Mouse (Mus musculus) hindbrain, embryonic 10.5 days (tissue): Measurements from ENCODE around the gene Otogl. TPM values are rescaled to one million over a fixed set of nuclear protein-coding genes. Genes with fewer than 3 reads are reported as not detected.
A peak's percentile ranks its signal among the peaks of the same experiment; 100 is the strongest.

Source experiments
- DNase-seq: peaks from one replicate; pipeline ENCODE4 v3.0.0-alpha.2; 2017; ENCODE audit warnings: low spot score
- H3K27ac ChIP-seq: fragments of 300-500 bp; sonication (generic); 2 replicates; pipeline ENCODE4 v1.5.1; 2016; ENCODE audit warnings: mild to moderate bottlenecking, moderate library complexity
- H3K27me3 ChIP-seq: fragments of 300-500 bp; sonication (generic); 2 replicates; pipeline ENCODE4 v1.6.1; 2016; ENCODE audit warnings: mild to moderate bottlenecking; ENCODE audit not compliant: poor library complexity, insufficient read depth, severe bottlenecking
- H3K36me3 ChIP-seq: fragments of 300-500 bp; sonication (generic); 2 replicates; pipeline ENCODE4 v1.6.1; 2016; ENCODE audit warnings: mild to moderate bottlenecking, moderate library complexity
- H3K4me1 ChIP-seq: fragments of 300-500 bp; sonication (generic); replicated peaks from 2 replicates; pipeline ENCODE4 v1.6.1; 2016; ENCODE audit warnings: mild to moderate bottlenecking
- H3K4me3 ChIP-seq: fragments of 300-500 bp; sonication (generic); 2 replicates; pipeline ENCODE4 v1.5.1; 2016; ENCODE audit warnings: mild to moderate bottlenecking, moderate library complexity
- H3K9me3 ChIP-seq: fragments of 300-500 bp; sonication (generic); 2 replicates; pipeline ENCODE4 v1.6.1; 2016; ENCODE audit warnings: mild to moderate bottlenecking, moderate library complexity
- WGBS: fragments of 180-500 bp; shearing (Covaris S2); methylation state at CpG from one replicate; pipeline ENCODE4 v1.1.7; 2016; 5-methylcytosine and 5-hydroxymethylcytosine counted together
- polyA plus RNA-seq: library from polyadenylated mRNA; unstranded; fragments of >200 nt; fragmentation: Nextera tagmentation; extraction: Ambion mirVana; gene quantifications from 2 replicates; pipeline ENCODE4 v1.2.1, GENCODE M21; 2016

Gene Otogl
- polyA plus RNA-seq = 0.04 and 0.12 TPM in 2 replicates

- Histone ChIP-seq H3K4me3 (no peak within 1 kb of the TSS), H3K9me3 (peaks cover 6% of the 10 kb centered on the region), H3K4me1 (no peaks in the 10 kb centered on the region), H3K36me3 (no peaks in the 10 kb centered on the region), H3K27me3 (no peaks in the 10 kb centered on the region), H3K27ac (no peak within 1 kb of the TSS)
- no peak for DNase-seq
- 59% methylated on average over 7 of the region's 7 CpGs for WGBS
These were observed at the start of gene Otogl for GRCm38 (mm10) chr10:107912084-107912573. Gene Otogl, minus strand, starts transcription at chr10:107912134.

- WGBS = 89% methylated on average over 5 of the region's 5 CpGs
- Histone ChIP-seq H3K27me3 (no peaks in the 10 kb centered on the region), H3K4me1 (no peaks in the 10 kb centered on the region), H3K9me3 (no peaks in the 10 kb centered on the region), H3K36me3 (no peaks in the 10 kb centered on the region), H3K4me3 (no peak overlapping the region), H3K27ac (no peak overlapping the region)
- DNase-seq = no peak
These were observed 44.7 kb upstream of the Otogl start for GRCm38 (mm10) chr10:107956588-107956987.

- WGBS = 76% methylated on average over 6 of the region's 6 CpGs
- no peaks in the 10 kb centered on the region for H3K9me3 ChIP-seq
- no peak overlapping the region for H3K27ac ChIP-seq
- DNase-seq = no peak
- no peaks in the 10 kb centered on the region for H3K36me3 ChIP-seq
- no peak overlapping the region for H3K4me3 ChIP-seq
- no peaks in the 10 kb centered on the region for H3K27me3 ChIP-seq
- no peaks in the 10 kb centered on the region for H3K4me1 ChIP-seq
These were observed 42.5 kb upstream of the Otogl start for GRCm38 (mm10) chr10:107954444-107954843.

GRCm38 (mm10) chr10:107951596-107951995 is 39.7 kb upstream of the Otogl start:
- no peaks in the 10 kb centered on the region for H3K27me3 ChIP-seq
- no peak overlapping the region for H3K4me3 ChIP-seq
- no peak overlapping the region for H3K27ac ChIP-seq
- no peaks in the 10 kb centered on the region for H3K4me1 ChIP-seq
- H3K9me3 ChIP-seq = no peaks in the 10 kb centered on the region
- WGBS = 86% methylated on average over 6 of the region's 6 CpGs
- no peak for DNase-seq
- H3K36me3 ChIP-seq = no peaks in the 10 kb centered on the region

- H3K27me3 ChIP-seq = no peaks in the 10 kb centered on the region
- no peak overlapping the region for H3K4me3 ChIP-seq
- 91% methylated on average over 5 of the region's 5 CpGs for WGBS
- H3K36me3 ChIP-seq = no peaks in the 10 kb centered on the region
- no peak for DNase-seq
- H3K4me1 ChIP-seq = no peaks in the 10 kb centered on the region
- no peaks in the 10 kb centered on the region for H3K9me3 ChIP-seq
- no peak overlapping the region for H3K27ac ChIP-seq
These were observed 38.0 kb upstream of the Otogl start for GRCm38 (mm10) chr10:107949945-107950344.

GRCm38 (mm10) chr10:107948647-107949046 is 36.7 kb upstream of the Otogl start:
- Histone ChIP-seq H3K4me1 (no peaks in the 10 kb centered on the region), H3K4me3 (no peak overlapping the region), H3K36me3 (no peaks in the 10 kb centered on the region), H3K27ac (no peak overlapping the region), H3K27me3 (no peaks in the 10 kb centered on the region), H3K9me3 (no peaks in the 10 kb centered on the region)
- 88% methylated on average over 8 of the region's 8 CpGs for WGBS
- no peak for DNase-seq

- 84% methylated on average over 1 of the region's 1 CpGs for WGBS
- no peak overlapping the region for H3K27ac ChIP-seq
- no peaks in the 10 kb centered on the region for H3K4me1 ChIP-seq
- H3K4me3 ChIP-seq = no peak overlapping the region
- no peaks in the 10 kb centered on the region for H3K27me3 ChIP-seq
- H3K36me3 ChIP-seq = no peaks in the 10 kb centered on the region
- H3K9me3 ChIP-seq = no peaks in the 10 kb centered on the region
- no peak for DNase-seq
These were observed 36.1 kb upstream of the Otogl start for GRCm38 (mm10) chr10:107948038-107948437.

- Histone ChIP-seq H3K27ac (no peak overlapping the region), H3K4me1 (no peaks in the 10 kb centered on the region), H3K27me3 (no peaks in the 10 kb centered on the region), H3K9me3 (no peaks in the 10 kb centered on the region), H3K4me3 (no peak overlapping the region), H3K36me3 (no peaks in the 10 kb centered on the region)
- DNase-seq = peak; percentile 33
- WGBS = 55% methylated on average over 5 of the region's 5 CpGs
These were observed 34.4 kb upstream of the Otogl start for GRCm38 (mm10) chr10:107946348-107946747.

- DNase-seq = no peak
- no peak overlapping the region for H3K4me3 ChIP-seq
- no peaks in the 10 kb centered on the region for H3K27me3 ChIP-seq
- no peaks in the 10 kb centered on the region for H3K9me3 ChIP-seq
- H3K4me1 ChIP-seq = no peaks in the 10 kb centered on the region
- H3K27ac ChIP-seq = no peak overlapping the region
- H3K36me3 ChIP-seq = no peaks in the 10 kb centered on the region
- WGBS = 79% methylated on average over 3 of the region's 3 CpGs
These were observed 31.9 kb upstream of the Otogl start for GRCm38 (mm10) chr10:107943859-107944258.

GRCm38 (mm10) chr10:107941188-107941900 is 29.4 kb upstream of the Otogl start:
- H3K4me1 ChIP-seq = no peaks in the 10 kb centered on the region
- H3K27ac ChIP-seq = no peak overlapping the region
- no peaks in the 10 kb centered on the region for H3K36me3 ChIP-seq
- no peak for DNase-seq
- H3K4me3 ChIP-seq = no peak overlapping the region
- H3K27me3 ChIP-seq = no peaks in the 10 kb centered on the region
- WGBS = 92% methylated on average over 4 of the region's 4 CpGs
- no peaks in the 10 kb centered on the region for H3K9me3 ChIP-seq

- Histone ChIP-seq H3K27me3 (no peaks in the 10 kb centered on the region), H3K36me3 (no peaks in the 10 kb centered on the region), H3K9me3 (no peaks in the 10 kb centered on the region), H3K4me1 (no peaks in the 10 kb centered on the region), H3K27ac (no peak overlapping the region), H3K4me3 (no peak overlapping the region)
- WGBS = 87% methylated on average over 6 of the region's 6 CpGs
- no peak for DNase-seq
These were observed 28.4 kb upstream of the Otogl start for GRCm38 (mm10) chr10:107940302-107940701.

GRCm38 (mm10) chr10:107939821-107940220 is 27.9 kb upstream of the Otogl start:
- H3K36me3 ChIP-seq = no peaks in the 10 kb centered on the region

GRCm38 (mm10) chr10:107934055-107934454 is 22.1 kb upstream of the Otogl start:
- H3K36me3 ChIP-seq = no peaks in the 10 kb centered on the region
- H3K27ac ChIP-seq = no peak overlapping the region
- H3K4me1 ChIP-seq = peaks cover 12% of the 10 kb centered on the region; the same call in 1 of the 2 replicates
- no peak overlapping the region for H3K4me3 ChIP-seq
- DNase-seq = no peak
- H3K27me3 ChIP-seq = no peaks in the 10 kb centered on the region
- 89% methylated on average over 3 of the region's 3 CpGs for WGBS
- H3K9me3 ChIP-seq = no peaks in the 10 kb centered on the region

More at GRCm38 (mm10) chr10:107939821-107940220, 27.9 kb upstream of the Otogl start:
- DNase-seq = no peak
- Histone ChIP-seq H3K4me1 (no peaks in the 10 kb centered on the region), H3K4me3 (no peak overlapping the region), H3K27me3 (no peaks in the 10 kb centered on the region), H3K9me3 (no peaks in the 10 kb centered on the region), H3K27ac (no peak overlapping the region)
- 86% methylated on average over 6 of the region's 6 CpGs for WGBS
